Mouse (Mus musculus): Measurements from ENCODE around the gene Mapk13. TPM values are rescaled to one million over a fixed set of nuclear protein-coding genes. Genes with fewer than 3 reads are reported as not detected.
"Not testable (repeated sequence)": the region's sequence is repeated elsewhere in the genome, so short reads cannot be mapped to it uniquely, and the experiment has no call there.

The Mapk13 gene
- total RNA-seq, 2 experiments from 2014 or later: 2.9 to 4.6 TPM

- no peak for ATAC-seq (replicated peaks; ENCODE audit: low FRiP score, poor library complexity, severe bottlenecking)
These were observed 39.6 kb downstream of the Mapk13 start for GRCm38 (mm10) chr17:28808714-28809113.

GRCm38 (mm10) chr17:28809175-28809831 is 40.2 kb downstream of the Mapk13 start:
- peak; percentile 93 for ATAC-seq (replicated peaks; ENCODE audit: low FRiP score, poor library complexity, severe bottlenecking)

- ATAC-seq (replicated peaks; ENCODE audit: low FRiP score, poor library complexity, severe bottlenecking): no peak
These were observed 43.2 kb downstream of the Mapk13 start for GRCm38 (mm10) chr17:28812345-28812744.

- ATAC-seq (replicated peaks; ENCODE audit: low FRiP score, poor library complexity, severe bottlenecking): no peak
These were observed 45.5 kb downstream of the Mapk13 start for GRCm38 (mm10) chr17:28814529-28815097.

GRCm38 (mm10) chr17:28815384-28816004 is 46.4 kb downstream of the Mapk13 start:
- ATAC-seq (replicated peaks; ENCODE audit: low FRiP score, poor library complexity, severe bottlenecking): no peak

- not testable (repeated sequence) for ATAC-seq (replicated peaks; ENCODE audit: low FRiP score, poor library complexity, severe bottlenecking)
These were observed 47.2 kb downstream of the Mapk13 start for GRCm38 (mm10) chr17:28816326-28816725.

- no peak for ATAC-seq (replicated peaks; ENCODE audit: low FRiP score, poor library complexity, severe bottlenecking)
These were observed 48.0 kb downstream of the Mapk13 start for GRCm38 (mm10) chr17:28816875-28817811.

GRCm38 (mm10) chr17:28820189-28820588 is 51.1 kb downstream of the Mapk13 start:
- no peak for ATAC-seq (replicated peaks; ENCODE audit: low FRiP score, poor library complexity, severe bottlenecking)

- ATAC-seq (replicated peaks; ENCODE audit: low FRiP score, poor library complexity, severe bottlenecking): peak; percentile 85
These were observed 54.1 kb downstream of the Mapk13 start for GRCm38 (mm10) chr17:28823004-28823745.

GRCm38 (mm10) chr17:28823749-28824148 is 54.7 kb downstream of the Mapk13 start:
- peak; percentile 37; the same call in 1 of the 2 replicates for ATAC-seq (replicated peaks; ENCODE audit: low FRiP score, poor library complexity, severe bottlenecking)

- ATAC-seq (replicated peaks; ENCODE audit: low FRiP score, poor library complexity, severe bottlenecking): peak; percentile 16
These were observed 55.8 kb downstream of the Mapk13 start for GRCm38 (mm10) chr17:28824896-28825295.

- no peak for ATAC-seq (replicated peaks; ENCODE audit: low FRiP score, poor library complexity, severe bottlenecking)
These were observed 56.4 kb downstream of the Mapk13 start for GRCm38 (mm10) chr17:28825359-28826041.

- ATAC-seq (replicated peaks; ENCODE audit: low FRiP score, poor library complexity, severe bottlenecking): no peak
These were observed 58.7 kb downstream of the Mapk13 start for GRCm38 (mm10) chr17:28827665-28828231.

GRCm38 (mm10) chr17:28829120-28829519 is 60.0 kb downstream of the Mapk13 start:
- ATAC-seq (replicated peaks; ENCODE audit: low FRiP score, poor library complexity, severe bottlenecking): peak; percentile 77

Other genes starting within 250 kb of the Mapk13 start
- not detected in 2 replicates for gene Armc12, start 238.5 kb upstream of the Mapk13 start, total RNA-seq (2015; ENCODE audit: low replicate concordance)
- gene Armc12, start 238.5 kb upstream of the Mapk13 start, total RNA-seq (2017; ENCODE audit: low replicate concordance): not detected in 2 replicates
- not detected in 2 replicates for gene Clpsl2, start 219.9 kb upstream of the Mapk13 start, total RNA-seq (2015; ENCODE audit: low replicate concordance)
- not detected in 2 replicates for gene Clpsl2, start 219.9 kb upstream of the Mapk13 start, total RNA-seq (2017; ENCODE audit: low replicate concordance)
- not detected in 2 replicates for gene Clps, start 208.5 kb upstream of the Mapk13 start, total RNA-seq (2015; ENCODE audit: low replicate concordance)
- gene Clps, start 208.5 kb upstream of the Mapk13 start, total RNA-seq (2017; ENCODE audit: low replicate concordance): not detected in 2 replicates
- gene Lhfpl5, start 193.7 kb upstream of the Mapk13 start, total RNA-seq (2015; ENCODE audit: low replicate concordance): not detected in 2 replicates
- not detected in 2 replicates for gene Lhfpl5, start 193.7 kb upstream of the Mapk13 start, total RNA-seq (2017; ENCODE audit: low replicate concordance)
- gene Srpk1, start 146.6 kb upstream of the Mapk13 start, total RNA-seq (2015; ENCODE audit: low replicate concordance): 13.6 and 43.2 TPM in 2 replicates
- 22.6 and 43.2 TPM in 2 replicates for gene Srpk1, start 146.6 kb upstream of the Mapk13 start, total RNA-seq (2017; ENCODE audit: low replicate concordance)
- gene Slc26a8, start 79.1 kb upstream of the Mapk13 start, total RNA-seq (2015; ENCODE audit: low replicate concordance): 2.9 and 3.7 TPM in 2 replicates
- gene Slc26a8, start 79.1 kb upstream of the Mapk13 start, total RNA-seq (2017; ENCODE audit: low replicate concordance): 3.5 TPM in 1 of 2 replicates, not detected in the other
- 31.5 and 44.7 TPM in 2 replicates for gene Mapk14, start 78.0 kb upstream of the Mapk13 start, total RNA-seq (2015; ENCODE audit: low replicate concordance)
- gene Mapk14, start 78.0 kb upstream of the Mapk13 start, total RNA-seq (2017; ENCODE audit: low replicate concordance): 20.5 and 29.3 TPM in 2 replicates
- gene AC170998.1, start 43.2 kb upstream of the Mapk13 start, total RNA-seq (2015; ENCODE audit: low replicate concordance): not detected in 2 replicates
- gene AC170998.1, start 43.2 kb upstream of the Mapk13 start, total RNA-seq (2017; ENCODE audit: low replicate concordance): 8.5 TPM in 1 of 2 replicates, not detected in the other
- gene Brpf3, start 31.8 kb downstream of the Mapk13 start, total RNA-seq (2015; ENCODE audit: low replicate concordance): 325 and 552 TPM in 2 replicates
- gene Brpf3, start 31.8 kb downstream of the Mapk13 start, total RNA-seq (2017; ENCODE audit: low replicate concordance): 230 and 255 TPM in 2 replicates
- 0.19 TPM in 1 of 2 replicates, not detected in the other for gene Pnpla1, start 89.1 kb downstream of the Mapk13 start, total RNA-seq (2015; ENCODE audit: low replicate concordance)
- 0.68 TPM in 1 of 2 replicates, not detected in the other for gene Pnpla1, start 89.1 kb downstream of the Mapk13 start, total RNA-seq (2017; ENCODE audit: low replicate concordance)
- not detected in 2 replicates for gene 4930539E08Rik, start 146.0 kb downstream of the Mapk13 start, total RNA-seq (2015; ENCODE audit: low replicate concordance)
- 0.17 TPM in 1 of 2 replicates, not detected in the other for gene 4930539E08Rik, start 146.0 kb downstream of the Mapk13 start, total RNA-seq (2017; ENCODE audit: low replicate concordance)
- gene Pxt1, start 174.5 kb downstream of the Mapk13 start, total RNA-seq (2015; ENCODE audit: low replicate concordance): 9.8 TPM in 1 of 2 replicates, not detected in the other
- not detected in 2 replicates for gene Pxt1, start 174.5 kb downstream of the Mapk13 start, total RNA-seq (2017; ENCODE audit: low replicate concordance)
- 81.7 and 150 TPM in 2 replicates for gene Kctd20, start 182.7 kb downstream of the Mapk13 start, total RNA-seq (2015; ENCODE audit: low replicate concordance)
- gene Kctd20, start 182.7 kb downstream of the Mapk13 start, total RNA-seq (2017; ENCODE audit: low replicate concordance): 178 and 221 TPM in 2 replicates
- gene Stk38, start 238.7 kb downstream of the Mapk13 start, total RNA-seq (2015; ENCODE audit: low replicate concordance): 34.9 and 93.6 TPM in 2 replicates
- gene Stk38, start 238.7 kb downstream of the Mapk13 start, total RNA-seq (2017; ENCODE audit: low replicate concordance): 47.2 and 57.4 TPM in 2 replicates

Measured in erythroblast, adult 5-6 weeks (primary cell).